Mouse (Mus musculus) midbrain, embryonic 10.5 days (tissue): ENCODE data around the gene Slc17a1. TPM values are rescaled to one million over a fixed set of nuclear protein-coding genes. Genes with fewer than 3 reads are reported as not detected.

ENCODE experiments used
- DNase-seq: peaks from one replicate; pipeline ENCODE4 v3.0.0-alpha.2; 2017; ENCODE audit warnings: low spot score
- H3K27ac ChIP-seq: fragments of 300-500 bp; sonication (generic); replicated peaks from 2 replicates; pipeline ENCODE4 v1.5.1; 2016; ENCODE audit warnings: mild to moderate bottlenecking
- H3K27me3 ChIP-seq: fragments of 300-500 bp; sonication (generic); 2 replicates; pipeline ENCODE4 v1.6.1; 2016; ENCODE audit warnings: low read depth, mild to moderate bottlenecking; ENCODE audit not compliant: poor library complexity, severe bottlenecking
- H3K36me3 ChIP-seq: fragments of 300-500 bp; sonication (generic); 2 replicates; pipeline ENCODE4 v1.6.1; 2016; ENCODE audit warnings: mild to moderate bottlenecking, moderate library complexity
- H3K4me1 ChIP-seq: fragments of 300-500 bp; sonication (generic); 2 replicates; pipeline ENCODE4 v1.6.1; 2016
- H3K4me3 ChIP-seq: fragments of 300-500 bp; sonication (generic); 2 replicates; pipeline ENCODE4 v1.5.1; 2016; ENCODE audit warnings: mild to moderate bottlenecking, moderate library complexity
- H3K9me3 ChIP-seq: fragments of 300-500 bp; sonication (generic); replicated peaks from 2 replicates; pipeline ENCODE4 v1.6.1; 2016; ENCODE audit warnings: mild to moderate bottlenecking
- WGBS: fragments of 180-500 bp; shearing (Covaris S2); methylation state at CpG from one replicate; pipeline ENCODE4 v1.1.7; 2016; 5-methylcytosine and 5-hydroxymethylcytosine counted together
- microRNA-seq: library from miRNA; unstranded; fragments of <30 nt; microRNA quantifications from one replicate; pipeline ENCODE4, GENCODE M21; 2017
- polyA plus RNA-seq: library from polyadenylated mRNA; unstranded; fragments of >200 nt; fragmentation: Nextera tagmentation; extraction: Ambion mirVana; gene quantifications from 2 replicates; pipeline ENCODE4 v1.2.1, GENCODE M21; 2016

Slc17a1 gene
- polyA plus RNA-seq, 1 experiment from 2014 or later = not detected

DNA sequence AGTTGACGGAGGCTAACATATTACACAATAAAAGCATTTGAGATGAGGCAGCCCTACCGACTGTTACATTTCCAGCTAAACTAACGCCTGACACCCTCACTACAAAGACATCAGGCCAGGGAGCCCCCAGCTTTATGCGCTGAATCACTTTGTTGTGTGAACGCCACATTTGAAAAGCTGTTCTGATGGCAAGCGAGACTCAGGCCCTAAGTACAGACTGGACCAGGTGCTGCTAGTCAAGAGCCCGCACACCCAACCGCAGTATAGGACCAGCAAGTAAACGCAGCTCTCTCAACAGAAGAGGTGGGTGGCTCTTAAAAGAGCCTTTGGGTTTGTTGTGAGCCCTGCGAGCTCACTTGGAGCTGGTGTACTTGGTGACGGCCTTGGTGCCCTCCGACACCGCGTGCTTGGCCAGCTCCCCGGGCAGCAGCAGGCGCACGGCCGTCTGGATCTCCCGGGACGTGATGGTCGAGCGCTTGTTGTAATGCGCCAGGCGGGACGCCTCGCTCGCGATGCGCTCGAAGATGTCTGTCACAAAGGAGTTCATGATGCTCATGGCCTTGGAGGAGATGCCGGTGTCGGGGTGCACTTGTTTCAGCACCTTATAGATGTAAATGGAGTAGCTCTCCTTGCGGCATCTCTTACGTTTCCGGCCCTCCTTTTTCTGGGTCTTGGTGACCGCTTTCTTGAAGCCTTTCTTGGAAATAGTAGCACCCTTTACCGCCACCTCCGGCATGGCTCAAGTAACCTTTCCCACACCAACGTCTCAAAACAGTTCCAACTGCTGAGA lies 66.1 kb downstream of the Slc17a1 start, which contains the start of gene Hist1h2ba:
Gene Hist1h2ba (minus strand): TSS at position 736 of the 790 bp plus-strand sequence.
- Histone ChIP-seq H3K4me3 (no peak within 1 kb of the TSS), H3K36me3 (no peaks in the 10 kb centered on the region), H3K27ac (no peak within 1 kb of the TSS), H3K9me3 (peaks cover 8% of the 10 kb centered on the region), H3K4me1 (no peaks in the 10 kb centered on the region), H3K27me3 (no peaks in the 10 kb centered on the region)
- 93% methylated on average over 39 of the region's 39 CpGs for WGBS
- DNase-seq = no peak

DNA sequence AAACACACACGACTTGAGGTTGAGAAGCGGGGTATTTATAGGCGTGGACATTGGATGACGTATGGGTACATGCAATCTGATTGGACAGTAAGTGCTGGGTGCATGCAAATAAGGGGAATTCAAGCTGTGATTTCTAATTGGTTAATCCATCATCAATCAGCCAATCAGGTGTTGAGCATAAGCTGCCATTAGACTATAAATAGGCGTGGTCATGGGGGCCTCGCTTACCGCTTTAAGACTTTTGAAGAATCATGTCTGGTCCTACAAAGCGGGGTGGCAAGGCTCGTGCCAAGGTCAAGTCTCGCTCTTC lies 66.6 kb downstream of the Slc17a1 start, which contains the start of gene Hist1h2aa:
Gene Hist1h2aa (plus strand): TSS at position 252 of the 310 bp plus-strand sequence.
- no peak for DNase-seq
- Histone ChIP-seq H3K27me3 (no peaks in the 10 kb centered on the region), H3K4me1 (no peaks in the 10 kb centered on the region), H3K9me3 (peaks cover 8% of the 10 kb centered on the region), H3K4me3 (no peak within 1 kb of the TSS), H3K27ac (no peak within 1 kb of the TSS), H3K36me3 (no peaks in the 10 kb centered on the region)
- 89% methylated on average over 10 of the region's 10 CpGs for WGBS

DNA sequence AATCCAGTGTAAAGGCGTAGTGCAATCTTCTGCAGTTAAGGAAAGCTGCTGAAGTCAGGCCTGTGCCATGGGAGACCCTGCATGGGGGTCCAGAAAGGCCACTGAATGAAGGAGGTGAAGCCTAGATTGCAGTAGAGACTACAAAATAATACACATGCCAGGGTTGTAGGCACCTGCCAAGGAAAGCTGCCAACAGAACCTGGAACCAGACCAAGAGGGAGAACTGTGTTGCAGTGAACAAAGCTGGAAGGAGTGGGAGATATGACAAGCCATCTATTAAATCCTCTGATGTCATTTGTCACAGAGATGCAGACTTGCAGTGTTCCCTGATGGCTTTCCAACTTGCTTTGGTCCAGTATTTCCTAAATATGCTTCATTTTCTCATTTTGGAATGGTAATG lies 71.1 kb downstream of the Slc17a1 start:
- no peak for DNase-seq
- H3K27ac ChIP-seq = no peak overlapping the region
- no peaks in the 10 kb centered on the region for H3K36me3 ChIP-seq
- H3K27me3 ChIP-seq = no peaks in the 10 kb centered on the region
- peaks cover 8% of the 10 kb centered on the region for H3K9me3 ChIP-seq
- no peaks in the 10 kb centered on the region for H3K4me1 ChIP-seq
- no peak overlapping the region for H3K4me3 ChIP-seq
- 84% methylated on average over 1 of the region's 1 CpGs for WGBS

DNA sequence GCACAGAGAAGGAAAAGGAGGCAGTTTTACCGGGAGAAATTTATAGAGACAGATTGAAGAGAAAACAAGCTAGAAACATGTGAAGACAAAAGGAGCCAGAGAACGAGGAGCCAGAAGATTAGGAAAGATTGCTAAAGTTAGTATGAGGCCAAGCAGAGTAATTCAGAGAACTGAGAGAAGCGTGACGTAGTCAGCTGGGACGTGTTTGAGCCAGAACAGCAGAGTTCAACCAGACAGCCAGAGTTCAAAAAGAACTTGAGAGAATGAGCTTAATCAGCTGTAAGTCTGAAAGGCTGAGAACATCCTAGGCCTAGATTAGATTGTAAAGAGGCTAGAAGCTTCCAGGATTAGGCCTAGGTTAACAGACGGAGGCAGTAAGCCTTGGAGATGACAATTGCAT lies 72.7 kb downstream of the Slc17a1 start:
- Histone ChIP-seq H3K9me3 (no peaks in the 10 kb centered on the region), H3K36me3 (no peaks in the 10 kb centered on the region), H3K4me3 (no peak overlapping the region), H3K4me1 (no peaks in the 10 kb centered on the region), H3K27me3 (no peaks in the 10 kb centered on the region), H3K27ac (no peak overlapping the region)
- 67% methylated on average over 6 of the region's 6 CpGs for WGBS
- DNase-seq = no peak

DNA sequence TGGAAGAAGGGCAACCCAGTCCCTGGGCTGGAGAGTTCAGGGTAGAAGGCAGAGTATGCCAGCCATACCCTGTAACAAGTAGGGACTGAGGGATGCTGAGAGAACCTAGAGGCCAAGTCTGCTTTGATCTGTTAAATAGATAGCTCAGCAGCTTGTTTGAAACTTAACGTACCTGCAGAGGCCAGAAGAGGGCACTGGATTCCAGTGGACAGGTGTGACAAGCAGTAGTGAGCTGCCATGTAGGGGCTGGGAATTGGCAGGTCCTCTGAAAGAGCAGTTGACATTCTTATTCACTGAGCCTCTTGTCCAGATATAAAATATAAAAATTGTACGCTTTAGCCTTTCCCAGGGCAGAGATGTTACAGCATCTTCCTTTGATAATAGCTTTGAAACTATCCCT lies 75.3 kb downstream of the Slc17a1 start:
- no peaks in the 10 kb centered on the region for H3K9me3 ChIP-seq
- 57% methylated on average over 2 of the region's 2 CpGs for WGBS

More for the DNA sequence above, 75.3 kb downstream of the Slc17a1 start:
- peaks cover 8% of the 10 kb centered on the region for H3K4me1 ChIP-seq
- H3K27ac ChIP-seq = no peak overlapping the region
- DNase-seq = no peak
- no peaks in the 10 kb centered on the region for H3K36me3 ChIP-seq
- no peak overlapping the region for H3K4me3 ChIP-seq
- H3K27me3 ChIP-seq = no peaks in the 10 kb centered on the region

Small RNA genes lying within 50 kb of the gene (microRNA-seq; reads per million reads assigned to microRNA genes)
- not detected for gene Gm44344

Other genes starting within 250 kb of the Slc17a1 start
- 3.1 and 3.2 TPM in 2 replicates for gene Hist1h2be, start 246.6 kb upstream of the Slc17a1 start, polyA plus RNA-seq
- 18.0 and 22.4 TPM in 2 replicates for gene Hist1h1e, start 245.2 kb upstream of the Slc17a1 start, polyA plus RNA-seq
- gene Hist1h2ac, start 183.8 kb upstream of the Slc17a1 start, polyA plus RNA-seq = 1.3 TPM in 2 replicates
- gene Hist1h2bc, start 183.6 kb upstream of the Slc17a1 start, polyA plus RNA-seq = 22.1 and 23.9 TPM in 2 replicates
- gene Hist1h1t, start 171.9 kb upstream of the Slc17a1 start, polyA plus RNA-seq = not detected in 2 replicates
- gene Hist1h4c, start 169.3 kb upstream of the Slc17a1 start, polyA plus RNA-seq = 4.9 and 5.1 TPM in 2 replicates
- 2.3 and 2.5 TPM in 2 replicates for gene Hfe, start 156.9 kb upstream of the Slc17a1 start, polyA plus RNA-seq
- gene Hist1h1c, start 128.9 kb upstream of the Slc17a1 start, polyA plus RNA-seq = 8.8 and 9.5 TPM in 2 replicates
- 7.3 and 9.5 TPM in 2 replicates for gene Hist1h3c, start 122.1 kb upstream of the Slc17a1 start, polyA plus RNA-seq
- gene Hist1h2bb, start 121.0 kb upstream of the Slc17a1 start, polyA plus RNA-seq = 2.3 and 2.4 TPM in 2 replicates
- gene Hist1h2ab, start 116.6 kb upstream of the Slc17a1 start, polyA plus RNA-seq = 44.4 and 45.3 TPM in 2 replicates
- 8.1 and 11.3 TPM in 2 replicates for gene Hist1h3b, start 115.5 kb upstream of the Slc17a1 start, polyA plus RNA-seq
- gene Hist1h4b, start 110.7 kb upstream of the Slc17a1 start, polyA plus RNA-seq = 4.9 and 6.9 TPM in 2 replicates
- 0.42 TPM in 1 of 2 replicates, not detected in the other for gene Hist1h4a, start 106.5 kb upstream of the Slc17a1 start, polyA plus RNA-seq
- gene Hist1h3a, start 105.4 kb upstream of the Slc17a1 start, polyA plus RNA-seq = 3.6 and 3.9 TPM in 2 replicates
- 1.7 and 2.7 TPM in 2 replicates for gene Hist1h1a, start 104.1 kb upstream of the Slc17a1 start, polyA plus RNA-seq
- gene Trim38, start 97.8 kb upstream of the Slc17a1 start, polyA plus RNA-seq = 0.20 TPM in 1 of 2 replicates, not detected in the other
- not detected in 2 replicates for gene Slc17a2, start 60.8 kb upstream of the Slc17a1 start, polyA plus RNA-seq
- gene Slc17a3, start 28.3 kb upstream of the Slc17a1 start, polyA plus RNA-seq = not detected in 2 replicates
- gene Slc17a4, start 47.3 kb downstream of the Slc17a1 start, polyA plus RNA-seq = not detected in 2 replicates
- gene Hist1h2ba, start 66.4 kb downstream of the Slc17a1 start, polyA plus RNA-seq = not detected in 2 replicates
- gene Hist1h2aa, start 66.7 kb downstream of the Slc17a1 start, polyA plus RNA-seq = not detected in 2 replicates
- 0.21 and 0.27 TPM in 2 replicates for gene Scgn, start 123.5 kb downstream of the Slc17a1 start, polyA plus RNA-seq